Comparison of ENCODE assay signal across 8 mouse cellular contexts in genomic region chr1:176814591-176815062, GRCm38 (mm10). TPM values are rescaled to one million over a fixed set of nuclear protein-coding genes. Genes with fewer than 3 reads are reported as not detected.
A peak's percentile ranks its signal among the peaks of the same experiment; 100 is the strongest.
DNase-seq lines count a peak whose midpoint lies in the region; ATAC-seq and TF ChIP-seq lines count a peak whose summit lies in the region.

TSS of gene Sdccag8 (plus strand) at chr1:176814660.

- 0% methylated on average over 25 of the region's 25 CpGs for WGBS in forebrain, embryonic 16.5 days
- WGBS in lung, embryonic 15.5 days, result under 1% methylated on average over 25 of the region's 25 CpGs

- peak; percentile 72 for DNase-seq in G1E (ENCODE audit: low spot score)
- DNase-seq in cerebellum, adult 18-20 months, result peak; percentile 91 to 97
- peak; percentile 93 for DNase-seq in heart, postnatal 4 days
- DNase-seq in layer of hippocampus, adult 8-10 months (ENCODE audit: low spot score in 2 of 2), result peak; percentile 95 to 97
- peak; percentile 94 for DNase-seq in ovary, adult 18-20 months (ENCODE audit: low spot score)
- DNase-seq in thymus, postnatal 0 days (ENCODE audit: low spot score), result peak; percentile 95

- ATAC-seq in G1E (ENCODE audit: extremely low read depth, insufficient number of reproducible peaks, low FRiP score, poor library complexity, severe bottlenecking), result peak; percentile 89
- ATAC-seq in forebrain, embryonic 16.5 days, result peak; percentile 97
- peak; percentile 96 for ATAC-seq in lung, embryonic 15.5 days (ENCODE audit: borderline replicate concordance, extremely low read depth, low FRiP score, low TSS enrichment)

- no peaks in the 10 kb centered on the region for H3K27me3 ChIP-seq in G1E (ENCODE audit: insufficient read depth, low read length)
- no peaks in the 10 kb centered on the region for H3K27me3 ChIP-seq in forebrain, embryonic 16.5 days (replicated peaks; ENCODE audit: control insufficient read depth, insufficient read depth, low read length)
- H3K27me3 ChIP-seq in lung, embryonic 15.5 days, result no peaks in the 10 kb centered on the region

- H3K27ac ChIP-seq in forebrain, embryonic 16.5 days (ENCODE audit: low read length), result peak within 1 kb of the TSS; percentile 100
- peak within 1 kb of the TSS; percentile 97 for H3K27ac ChIP-seq in lung, embryonic 15.5 days

- peak within 1 kb of the TSS; percentile 68 for H3K4me2 ChIP-seq in forebrain, embryonic 16.5 days (ENCODE audit: low read length)
- peak within 1 kb of the TSS; percentile 65 for H3K4me2 ChIP-seq in lung, embryonic 15.5 days

- peaks cover 22% of the 10 kb centered on the region for H3K4me1 ChIP-seq in G1E (ENCODE audit: insufficient read depth, low read depth, low read length)
- H3K4me1 ChIP-seq in forebrain, embryonic 16.5 days (replicated peaks; ENCODE audit: control insufficient read depth, insufficient read depth, low read length), result peaks cover 19% of the 10 kb centered on the region
- peaks cover 13% of the 10 kb centered on the region for H3K4me1 ChIP-seq in lung, embryonic 15.5 days

- H3K4me3 ChIP-seq in G1E (ENCODE audit: low read depth, low read length), result peak within 1 kb of the TSS; percentile 93
- peak within 1 kb of the TSS; percentile 73 for H3K4me3 ChIP-seq in forebrain, embryonic 16.5 days (replicated peaks; ENCODE audit: low read length)
- H3K4me3 ChIP-seq in lung, embryonic 15.5 days, result peak within 1 kb of the TSS; percentile 91

- TF ChIP-seq CTCF in G1E (IDR thresholded peaks at IDR 0.05; ENCODE audit: low read depth, low read length), result no peak

- no peaks in the 10 kb centered on the region for H3K9me3 ChIP-seq in G1E (replicated peaks)
- H3K9me3 ChIP-seq in forebrain, embryonic 16.5 days (ENCODE audit: control insufficient read depth, low read length), result no peaks in the 10 kb centered on the region
- H3K9me3 ChIP-seq in lung, embryonic 15.5 days, result no peaks in the 10 kb centered on the region

- H3K36me3 ChIP-seq in G1E (replicated peaks), result peaks cover 14% of the 10 kb centered on the region
- H3K36me3 ChIP-seq in forebrain, embryonic 16.5 days (ENCODE audit: control insufficient read depth, insufficient read depth), result no peaks in the 10 kb centered on the region
- H3K36me3 ChIP-seq in lung, embryonic 15.5 days, result no peaks in the 10 kb centered on the region

- H3K9ac ChIP-seq in forebrain, embryonic 16.5 days (replicated peaks; ENCODE audit: low read depth, low read length), result peak within 1 kb of the TSS; percentile 100
- H3K9ac ChIP-seq in lung, embryonic 15.5 days, result peak within 1 kb of the TSS; percentile 87

RNA-seq across cellular contexts. Expression of gene Sdccag8, which starts in this region (rescaled TPM):
- total RNA-seq in G1E (2014; fragmentation: Nextera tagmentation), result 11.9 and 12.5 TPM in 2 replicates
- 19.9 and 20.2 TPM in 2 replicates for total RNA-seq in G1E (2017)
- polyA plus RNA-seq in G1E (2012), result 2.2 TPM in 2 replicates
- polyA plus RNA-seq in forebrain, embryonic 16.5 days (2015; fragmentation: Nextera tagmentation; extraction: Ambion mirVana), result 33.9 and 34.0 TPM in 2 replicates
- total RNA-seq in heart, postnatal 4 days (2021), result 1 to 10 TPM; 3.5 to 3.6 TPM
- 10 to 100 TPM; 16.3 to 24.0 (median 19.4) TPM for total RNA-seq in layer of hippocampus, adult 8-10 months (2022)
- polyA plus RNA-seq in lung, embryonic 15.5 days (2015; fragmentation: Nextera tagmentation; extraction: Ambion mirVana), result 12.2 and 14.4 TPM in 2 replicates
- polyA plus RNA-seq in thymus, postnatal 0 days (2015; fragmentation: Nextera tagmentation; extraction: Ambion mirVana), result 15.8 and 17.7 TPM in 2 replicates

Comparison
In these comparisons a context has a peak if more than half of its experiments do, and no peak if none do; other contexts are left out.
1. Peak in every context shown above with its lines: DNase-seq, ATAC-seq, H3K4me3 ChIP-seq and H3K27ac ChIP-seq.